Mouse (Mus musculus) lung, postnatal 0 days (tissue): ENCODE results near the gene Cenpa. TPM values are rescaled to one million over a fixed set of nuclear protein-coding genes. Genes with fewer than 3 reads are reported as not detected.

Source experiments
- ATAC-seq: fragments of 200-750 bp; cut with Nextera tagmentation; 2 replicates; pipeline ENCODE4 v1.8.0; 2017; ENCODE audit warnings: moderate library complexity
- DNase-seq: peaks from one replicate; pipeline ENCODE4 v3.0.0-alpha.2; 2016; ENCODE audit warnings: low spot score
- H3K27ac ChIP-seq: fragments of 300-500 bp; sonication (generic); 2 replicates; pipeline ENCODE4 v1.5.1; 2014; ENCODE audit warnings: antibody characterized with exemption, mild to moderate bottlenecking, low read length, mixed read lengths
- H3K27me3 ChIP-seq: fragments of 300-500 bp; sonication (generic); replicated peaks from 2 replicates; pipeline ENCODE4 v1.6.1; 2014; ENCODE audit warnings: low read length, mixed read lengths; ENCODE audit not compliant: insufficient read depth
- H3K36me3 ChIP-seq: fragments of 300-500 bp; sonication (generic); 2 replicates; pipeline ENCODE4 v1.6.1; 2014; ENCODE audit warnings: low read length, mixed read lengths; ENCODE audit not compliant: insufficient read depth
- H3K4me1 ChIP-seq: fragments of 300-500 bp; sonication (generic); 2 replicates; pipeline ENCODE4 v1.6.1; 2014; ENCODE audit warnings: antibody characterized with exemption, low read depth, low read length, mixed read lengths; ENCODE audit not compliant: insufficient read depth
- H3K4me2 ChIP-seq: fragments of 300-500 bp; sonication (generic); replicated peaks from 2 replicates; pipeline ENCODE4 v1.6.1; 2014; ENCODE audit warnings: low read depth, mild to moderate bottlenecking, low read length, moderate library complexity, mixed read lengths
- H3K4me3 ChIP-seq: fragments of 300-500 bp; sonication (generic); 2 replicates; pipeline ENCODE4 v1.5.1; 2014; ENCODE audit warnings: low read depth, low read length
- H3K9ac ChIP-seq: fragments of 300-500 bp; sonication (generic); replicated peaks from 2 replicates; pipeline ENCODE4 v1.6.1; 2014; ENCODE audit warnings: low read depth, mild to moderate bottlenecking
- H3K9me3 ChIP-seq: fragments of 300-500 bp; sonication (generic); 2 replicates; pipeline ENCODE4 v1.6.1; 2016; ENCODE audit warnings: low read length, mixed read lengths
- CTCF ChIP-seq: IDR thresholded peaks from 2 replicates; pipeline ENCODE4 v1.5.1; 2016; ENCODE audit warnings: antibody characterized with exemption, mild to moderate bottlenecking
- EP300 ChIP-seq: IDR thresholded peaks from 2 replicates; pipeline ENCODE4 v1.6.1; 2016; ENCODE audit warnings: antibody characterized with exemption, mild to moderate bottlenecking, control low read depth
- WGBS: fragments of 180-500 bp; shearing (Covaris S2); extraction: QIAGEN DNeasy Blood & Tissue Kit; methylation state at CpG from one replicate; pipeline ENCODE4 v1.1.7; 2014; 5-methylcytosine and 5-hydroxymethylcytosine counted together
- polyA plus RNA-seq: library from polyadenylated mRNA; unstranded; fragments of >200 nt; fragmentation: Nextera tagmentation; extraction: Ambion mirVana; gene quantifications from 2 replicates; pipeline ENCODE4 v1.2.1, GENCODE M21; 2015

Cenpa gene
- polyA plus RNA-seq, 1 experiment from 2014 or later: 24.4 TPM

GRCm38 (mm10) chr5:30649558-30649957, 17.0 kb upstream of the Cenpa start:
- ATAC-seq (no peak), DNase-seq (no peak)
- peaks cover 16% of the 10 kb centered on the region for H3K4me1 ChIP-seq
- H3K9ac ChIP-seq: no peak overlapping the region
- no peaks in the 10 kb centered on the region for H3K9me3 ChIP-seq
- no peak overlapping the region for H3K27ac ChIP-seq
- no peaks in the 10 kb centered on the region for H3K27me3 ChIP-seq
- H3K36me3 ChIP-seq: no peaks in the 10 kb centered on the region
- WGBS: 51% methylated on average over 4 of the region's 4 CpGs
- TF ChIP-seq EP300: no peak
- H3K4me2 ChIP-seq: peak overlapping the region; percentile 93; the same call in 1 of the 2 replicates
- H3K4me3 ChIP-seq: no peak overlapping the region

GRCm38 (mm10) chr5:30650756-30651155, 15.8 kb upstream of the Cenpa start:
- Histone ChIP-seq H3K9me3 (no peaks in the 10 kb centered on the region), H3K27ac (no peak overlapping the region), H3K27me3 (no peaks in the 10 kb centered on the region), H3K4me2 (no peak overlapping the region), H3K4me1 (peaks cover 16% of the 10 kb centered on the region), H3K9ac (no peak overlapping the region), H3K36me3 (no peaks in the 10 kb centered on the region), H3K4me3 (no peak overlapping the region)
- TF ChIP-seq EP300 (no peak), CTCF (no peak)
- 77% methylated on average over 3 of the region's 3 CpGs for WGBS
- peak; percentile 38 for DNase-seq
- no peak for ATAC-seq

- no peak for ATAC-seq
- TF ChIP-seq CTCF (no peak), EP300 (no peak)
- Histone ChIP-seq H3K4me1 (peaks cover 16% of the 10 kb centered on the region), H3K27me3 (no peaks in the 10 kb centered on the region), H3K27ac (no peak overlapping the region), H3K4me2 (no peak overlapping the region), H3K4me3 (no peak overlapping the region), H3K36me3 (peaks cover 7% of the 10 kb centered on the region; the same call in 1 of the 2 replicates), H3K9ac (no peak overlapping the region), H3K9me3 (no peaks in the 10 kb centered on the region)
- 77% methylated on average over 3 of the region's 3 CpGs for WGBS
- peak; percentile 23 for DNase-seq
Observed at GRCm38 (mm10) chr5:30651554-30651953, 15.0 kb upstream of the Cenpa start.

GRCm38 (mm10) chr5:30653246-30653645, 13.3 kb upstream of the Cenpa start:
- H3K27ac ChIP-seq: no peak overlapping the region
- 72% methylated on average over 6 of the region's 6 CpGs for WGBS
- no peaks in the 10 kb centered on the region for H3K27me3 ChIP-seq
- H3K9ac ChIP-seq: no peak overlapping the region
- ATAC-seq: no peak
- H3K4me1 ChIP-seq: peaks cover 11% of the 10 kb centered on the region
- DNase-seq: peak; percentile 24
- H3K4me3 ChIP-seq: no peak overlapping the region
- TF ChIP-seq EP300: no peak
- no peak for TF ChIP-seq CTCF
- no peaks in the 10 kb centered on the region for H3K9me3 ChIP-seq
- H3K4me2 ChIP-seq: no peak overlapping the region
- peaks cover 8% of the 10 kb centered on the region; the same call in 1 of the 2 replicates for H3K36me3 ChIP-seq

- DNase-seq (no peak), ATAC-seq (no peak)
- Histone ChIP-seq H3K4me1 (no peaks in the 10 kb centered on the region), H3K27ac (no peak overlapping the region), H3K9me3 (no peaks in the 10 kb centered on the region), H3K36me3 (peaks cover 8% of the 10 kb centered on the region; the same call in 1 of the 2 replicates), H3K4me3 (no peak overlapping the region), H3K4me2 (no peak overlapping the region), H3K9ac (no peak overlapping the region), H3K27me3 (no peaks in the 10 kb centered on the region)
- WGBS: 76% methylated on average over 8 of the region's 8 CpGs
- TF ChIP-seq EP300: no peak
- TF ChIP-seq CTCF: no peak
Observed at GRCm38 (mm10) chr5:30655042-30655441, 11.5 kb upstream of the Cenpa start.

- no peak for TF ChIP-seq EP300
- TF ChIP-seq CTCF: no peak
- Histone ChIP-seq H3K4me2 (no peak overlapping the region), H3K4me1 (no peaks in the 10 kb centered on the region), H3K9ac (no peak overlapping the region), H3K4me3 (no peak overlapping the region), H3K36me3 (peaks cover 8% of the 10 kb centered on the region; the same call in 1 of the 2 replicates), H3K27me3 (no peaks in the 10 kb centered on the region), H3K27ac (no peak overlapping the region), H3K9me3 (no peaks in the 10 kb centered on the region)
- DNase-seq: no peak
- ATAC-seq: no peak
- 81% methylated on average over 6 of the region's 6 CpGs for WGBS
Observed at GRCm38 (mm10) chr5:30655526-30656195, 10.9 kb upstream of the Cenpa start.
